Mouse (Mus musculus) embryonic facial prominence, embryonic 14.5 days (tissue): ENCODE data around the gene Apba3. TPM values are rescaled to one million over a fixed set of nuclear protein-coding genes. Genes with fewer than 3 reads are reported as not detected.

Experiments used
- ATAC-seq: fragments of 200-750 bp; cut with Nextera tagmentation; 2 replicates; pipeline ENCODE4 v1.8.0; 2017; ENCODE audit warnings: low read depth, moderate number of reproducible peaks, moderate TSS enrichment
- DNase-seq: peaks from one replicate; pipeline ENCODE4 v3.0.0-alpha.2; 2015; ENCODE audit warnings: low spot score
- H3K27ac ChIP-seq: fragments of 300-500 bp; sonication (generic); replicated peaks from 2 replicates; pipeline ENCODE4 v1.5.1; 2014; ENCODE audit warnings: low read depth, mild to moderate bottlenecking, low read length, moderate library complexity
- H3K27me3 ChIP-seq: fragments of 300-500 bp; sonication (generic); replicated peaks from 2 replicates; pipeline ENCODE4 v1.6.1; 2014; ENCODE audit warnings: low read length; ENCODE audit not compliant: control insufficient read depth, insufficient read depth
- H3K36me3 ChIP-seq: fragments of 300-500 bp; sonication (generic); 2 replicates; pipeline ENCODE4 v1.6.1; 2014; ENCODE audit warnings: low read length, mixed read lengths; ENCODE audit not compliant: control insufficient read depth, insufficient read depth
- H3K4me1 ChIP-seq: fragments of 300-500 bp; sonication (generic); 2 replicates; pipeline ENCODE4 v1.6.1; 2014; ENCODE audit warnings: antibody characterized with exemption, low read length; ENCODE audit not compliant: control insufficient read depth, insufficient read depth
- H3K4me2 ChIP-seq: fragments of 300-500 bp; sonication (generic); 2 replicates; pipeline ENCODE4 v1.6.1; 2014; ENCODE audit warnings: low read depth, mild to moderate bottlenecking, low read length, moderate library complexity, mixed read lengths
- H3K4me3 ChIP-seq: fragments of 300-500 bp; sonication (generic); 2 replicates; pipeline ENCODE4 v1.5.1; 2014; ENCODE audit warnings: low read depth, mild to moderate bottlenecking, low read length
- H3K9ac ChIP-seq: fragments of 300-500 bp; sonication (generic); 2 replicates; pipeline ENCODE4 v1.6.1; 2014; ENCODE audit warnings: low read depth, mild to moderate bottlenecking, low read length, moderate library complexity, mixed read lengths
- H3K9me3 ChIP-seq: fragments of 300-500 bp; sonication (generic); 2 replicates; pipeline ENCODE4 v1.6.1; 2016; ENCODE audit warnings: low read length; ENCODE audit not compliant: control insufficient read depth
- WGBS: fragments of 180-500 bp; shearing (Covaris S2); extraction: QIAGEN DNeasy Blood & Tissue Kit; methylation state at CpG from one replicate; pipeline ENCODE4 v1.1.7; 2014; 5-methylcytosine and 5-hydroxymethylcytosine counted together
- polyA plus RNA-seq: library from polyadenylated mRNA; unstranded; fragments of >200 nt; fragmentation: Nextera tagmentation; extraction: Ambion mirVana; gene quantifications from 2 replicates; pipeline ENCODE4 v1.2.1, GENCODE M21; 2014

Gene Apba3
- polyA plus RNA-seq, 1 experiment from 2014 or later = 61.4 TPM

DNA sequence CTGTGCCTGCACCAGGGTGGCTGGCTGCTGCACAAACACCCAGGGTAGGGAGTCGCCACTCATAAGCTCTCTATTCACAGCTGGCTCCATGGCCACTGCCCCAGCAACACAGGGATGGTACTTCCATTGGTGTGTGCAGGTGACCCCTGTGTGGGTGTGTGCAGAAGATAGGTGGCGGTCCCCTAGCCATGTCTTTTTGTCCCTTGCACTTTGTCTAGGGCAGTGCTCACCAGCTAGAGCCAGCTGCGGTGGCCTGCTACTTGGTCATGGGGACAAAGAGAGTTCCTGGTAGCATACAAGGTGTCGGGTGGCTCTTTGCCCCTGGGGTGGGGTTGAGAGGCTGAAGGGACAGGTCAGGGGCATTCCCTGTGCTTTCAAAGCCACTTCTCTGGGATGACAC is 22.6 kb upstream of the Apba3 start:
- no peaks in the 10 kb centered on the region for H3K36me3 ChIP-seq
- no peak overlapping the region for H3K27ac ChIP-seq
- H3K4me3 ChIP-seq = no peak overlapping the region
- H3K27me3 ChIP-seq = peaks cover 22% of the 10 kb centered on the region
- ATAC-seq = no peak
- H3K4me2 ChIP-seq = no peak overlapping the region
- H3K9ac ChIP-seq = no peak overlapping the region
- no peak for DNase-seq
- H3K4me1 ChIP-seq = no peaks in the 10 kb centered on the region
- no peaks in the 10 kb centered on the region for H3K9me3 ChIP-seq
- 61% methylated on average over 4 of the region's 4 CpGs for WGBS

DNA sequence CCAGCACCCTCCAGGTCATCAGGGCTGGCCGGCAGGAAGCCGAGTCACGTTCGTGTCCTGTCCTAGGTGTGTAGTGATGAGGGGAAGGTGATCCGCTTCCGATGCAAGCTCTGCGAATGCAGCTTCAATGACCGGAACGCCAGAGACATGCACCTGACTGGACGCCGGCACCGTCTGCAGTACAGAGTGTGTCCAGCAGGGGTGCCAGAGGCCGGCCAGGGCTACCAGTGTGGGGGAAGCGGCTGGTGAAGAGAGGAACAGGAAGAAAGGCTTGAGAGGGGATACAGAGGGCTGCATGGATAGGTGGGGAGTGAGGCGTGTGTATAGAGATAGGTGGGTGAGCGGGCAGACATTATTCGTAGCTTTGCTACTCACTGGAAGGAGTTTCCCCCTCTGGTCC is 22.2 kb upstream of the Apba3 start:
- H3K27me3 ChIP-seq = peaks cover 17% of the 10 kb centered on the region
- no peak overlapping the region for H3K9ac ChIP-seq
- WGBS = 9% methylated on average over 17 of the region's 17 CpGs
- H3K4me1 ChIP-seq = no peaks in the 10 kb centered on the region
- no peak overlapping the region for H3K4me2 ChIP-seq
- H3K4me3 ChIP-seq = no peak overlapping the region
- H3K9me3 ChIP-seq = no peaks in the 10 kb centered on the region
- H3K27ac ChIP-seq = no peak overlapping the region
- H3K36me3 ChIP-seq = no peaks in the 10 kb centered on the region
- DNase-seq (no peak), ATAC-seq (peak; percentile 64)

DNA sequence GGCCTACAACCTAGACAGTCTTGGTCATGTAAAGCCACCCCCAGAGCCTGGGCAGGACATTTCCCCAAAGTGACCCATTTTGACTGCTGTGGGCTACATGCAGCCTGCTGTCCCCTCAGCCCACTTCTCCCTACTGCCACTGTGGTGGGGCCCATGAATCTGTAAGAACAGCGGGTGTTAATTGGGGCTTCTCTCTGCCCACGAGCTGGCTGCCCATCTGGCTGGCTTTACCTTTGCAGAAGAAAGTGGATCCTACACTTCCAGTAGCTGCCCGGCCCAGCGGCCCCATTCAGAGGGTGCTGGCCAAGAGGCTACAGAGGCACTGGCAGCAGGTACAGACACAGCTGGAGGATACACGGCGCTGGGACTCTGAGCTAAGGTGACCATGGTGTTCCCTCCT is 21.6 kb upstream of the Apba3 start:
- Histone ChIP-seq H3K9me3 (no peaks in the 10 kb centered on the region), H3K27ac (no peak overlapping the region), H3K36me3 (0 out of 2 replicates have a peak, but pooled peaks cover 3% of the 10 kb centered on the region), H3K4me1 (no peaks in the 10 kb centered on the region), H3K27me3 (peaks cover 11% of the 10 kb centered on the region), H3K9ac (no peak overlapping the region), H3K4me2 (no peak overlapping the region), H3K4me3 (no peak overlapping the region)
- DNase-seq (no peak), ATAC-seq (no peak)
- 88% methylated on average over 6 of the region's 6 CpGs for WGBS

DNA sequence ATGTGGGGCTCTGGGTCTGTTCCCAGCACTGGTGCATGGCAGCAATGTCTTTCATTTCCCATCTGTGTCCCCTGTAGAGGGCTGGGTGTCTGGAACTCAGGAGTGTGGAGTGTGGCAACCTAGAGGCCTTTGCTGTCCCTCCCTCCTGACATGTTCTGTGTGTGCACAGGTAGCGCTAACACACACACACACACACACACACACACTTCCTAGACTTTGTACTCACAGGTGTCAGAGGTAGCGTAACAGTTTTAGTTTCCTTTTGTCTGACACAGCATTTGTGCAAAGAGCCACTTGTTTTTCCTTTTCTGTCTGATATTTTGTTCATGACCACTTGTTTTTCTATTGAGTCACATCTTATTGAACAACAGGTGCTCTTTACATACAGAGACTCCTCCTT is 19.0 kb upstream of the Apba3 start:
- Histone ChIP-seq H3K36me3 (0 out of 2 replicates have a peak, but pooled peaks cover 6% of the 10 kb centered on the region), H3K9ac (no peak overlapping the region), H3K27ac (no peak overlapping the region), H3K27me3 (peaks cover 19% of the 10 kb centered on the region), H3K9me3 (no peaks in the 10 kb centered on the region), H3K4me1 (peaks cover 1% of the 10 kb centered on the region; the same call in 1 of the 2 replicates), H3K4me3 (no peak overlapping the region), H3K4me2 (no peak overlapping the region)
- ATAC-seq (no peak), DNase-seq (no peak)
- WGBS = 94% methylated on average over 2 of the region's 2 CpGs

DNA sequence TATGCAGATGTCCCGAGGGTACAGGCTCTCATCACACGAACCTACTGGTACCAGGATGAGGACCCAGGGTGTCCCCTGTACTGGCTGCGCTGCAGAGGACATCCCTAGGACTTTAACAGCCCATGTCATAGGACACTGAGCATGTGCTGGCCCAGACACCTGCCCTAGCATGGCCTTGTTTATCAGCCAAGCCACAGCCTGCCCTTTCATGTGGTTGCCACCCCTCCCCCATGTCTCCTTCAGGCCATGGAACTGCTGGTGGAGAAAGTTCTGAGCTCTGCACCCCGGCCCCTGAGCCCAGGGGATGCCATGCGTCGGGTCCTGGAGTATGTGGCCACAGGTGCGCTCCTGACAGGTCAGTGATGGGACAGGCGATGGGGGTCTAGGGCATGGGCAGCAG is 17.3 kb upstream of the Apba3 start:
- no peak for DNase-seq
- no peak for ATAC-seq
- Histone ChIP-seq H3K36me3 (0 out of 2 replicates have a peak, but pooled peaks cover 6% of the 10 kb centered on the region), H3K27ac (no peak overlapping the region), H3K27me3 (peaks cover 36% of the 10 kb centered on the region), H3K4me2 (no peak overlapping the region), H3K9me3 (no peaks in the 10 kb centered on the region), H3K4me1 (peaks cover 5% of the 10 kb centered on the region; the same call in 1 of the 2 replicates), H3K9ac (no peak overlapping the region), H3K4me3 (no peak overlapping the region)
- WGBS = 87% methylated on average over 8 of the region's 8 CpGs

DNA sequence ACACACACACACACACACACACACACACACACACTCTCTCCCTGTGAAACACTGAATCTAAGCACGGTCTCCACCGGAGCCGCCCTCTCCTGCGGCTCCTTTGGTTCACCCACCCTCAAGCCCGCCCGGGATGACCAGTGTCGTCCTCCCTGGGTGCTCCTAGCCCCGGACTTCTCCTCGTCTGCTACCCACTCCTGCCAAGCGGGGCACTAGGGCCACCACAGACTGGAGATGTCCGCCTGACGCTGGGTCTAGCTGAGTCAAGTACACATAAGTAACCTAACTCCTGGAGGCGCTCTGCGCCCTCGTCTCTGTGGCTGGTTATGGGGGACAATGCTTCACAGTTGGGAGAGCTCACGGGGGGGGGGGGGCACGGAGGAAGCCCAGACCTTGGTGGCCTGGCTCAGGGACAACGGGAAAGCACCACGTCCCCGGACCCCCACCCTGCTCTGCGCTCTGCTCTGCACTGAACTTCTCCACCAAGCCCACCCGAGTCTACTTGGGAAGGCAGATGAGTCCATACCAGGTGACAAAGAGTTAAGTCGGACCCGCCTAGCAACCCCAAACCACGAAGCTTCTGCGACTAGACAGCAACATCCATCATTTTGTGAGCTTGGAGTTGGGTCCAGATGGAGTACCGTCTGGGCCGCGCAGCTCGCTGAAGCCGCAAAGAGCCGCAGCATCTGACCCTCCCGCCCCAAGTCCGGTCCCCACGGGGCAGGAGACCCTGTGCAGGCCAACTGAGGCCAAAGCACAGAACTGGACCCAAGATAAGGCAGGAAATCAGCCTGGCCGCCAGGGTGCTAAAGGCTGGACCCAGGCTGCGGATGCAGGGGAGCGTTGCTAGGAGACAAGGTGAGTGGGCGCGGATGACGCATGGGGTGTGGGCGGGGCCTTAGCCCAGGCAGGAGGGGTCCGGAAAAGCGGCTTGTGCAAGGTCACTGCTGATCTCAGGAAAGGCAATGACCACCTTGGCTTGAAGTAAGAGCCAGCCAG is 14.0 kb upstream of the Apba3 start, which contains the start of gene Matk:
Gene Matk, plus strand, starts transcription at position 512 of the 996 bp plus-strand sequence.
- H3K27ac ChIP-seq = no peak within 1 kb of the TSS

DNA sequence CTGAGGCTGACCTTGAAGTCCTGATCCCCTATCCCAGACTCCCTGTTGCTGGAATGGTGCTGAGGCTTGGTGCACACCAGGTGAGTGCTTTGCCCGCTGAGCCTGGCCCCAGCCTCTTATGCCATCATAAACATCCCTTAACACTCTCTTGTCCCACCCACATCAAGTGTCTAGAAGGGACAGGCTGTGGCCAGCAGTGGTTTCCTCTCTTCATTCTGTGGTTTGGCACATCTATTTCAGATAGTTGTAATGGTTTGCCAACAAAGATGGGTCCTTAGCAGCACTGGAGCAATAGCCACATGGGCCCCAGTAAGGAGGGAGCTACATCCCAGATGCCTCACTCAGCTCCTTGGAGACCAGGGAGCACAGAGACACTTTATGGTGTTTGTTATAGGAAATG is 11.9 kb upstream of the Apba3 start:
- ATAC-seq = no peak
- Histone ChIP-seq H3K4me1 (peaks cover 5% of the 10 kb centered on the region; the same call in 1 of the 2 replicates), H3K4me3 (no peak overlapping the region), H3K36me3 (0 out of 2 replicates have a peak, but pooled peaks cover 6% of the 10 kb centered on the region), H3K9ac (no peak overlapping the region), H3K27me3 (peaks cover 80% of the 10 kb centered on the region), H3K9me3 (no peaks in the 10 kb centered on the region), H3K27ac (no peak overlapping the region), H3K4me2 (no peak overlapping the region)
- no peak for DNase-seq
- 33% methylated on average over 1 of the region's 1 CpGs for WGBS

More for the DNA sequence above, 14.0 kb upstream of the Apba3 start, which contains the start of gene Matk:
- DNase-seq = peak; percentile 57
- Histone ChIP-seq H3K4me1 (peaks cover 5% of the 10 kb centered on the region; the same call in 1 of the 2 replicates), H3K36me3 (0 out of 2 replicates have a peak, but pooled peaks cover 6% of the 10 kb centered on the region), H3K27me3 (peaks cover 58% of the 10 kb centered on the region), H3K9ac (peak within 1 kb of the TSS; percentile 26; the same call in 1 of the 2 replicates), H3K4me3 (peak within 1 kb of the TSS; percentile 20; the same call in 1 of the 2 replicates), H3K4me2 (peak within 1 kb of the TSS; percentile 42), H3K9me3 (no peaks in the 10 kb centered on the region)
- ATAC-seq = peak; percentile 54
- 8% methylated on average over 39 of the region's 44 CpGs for WGBS

DNA sequence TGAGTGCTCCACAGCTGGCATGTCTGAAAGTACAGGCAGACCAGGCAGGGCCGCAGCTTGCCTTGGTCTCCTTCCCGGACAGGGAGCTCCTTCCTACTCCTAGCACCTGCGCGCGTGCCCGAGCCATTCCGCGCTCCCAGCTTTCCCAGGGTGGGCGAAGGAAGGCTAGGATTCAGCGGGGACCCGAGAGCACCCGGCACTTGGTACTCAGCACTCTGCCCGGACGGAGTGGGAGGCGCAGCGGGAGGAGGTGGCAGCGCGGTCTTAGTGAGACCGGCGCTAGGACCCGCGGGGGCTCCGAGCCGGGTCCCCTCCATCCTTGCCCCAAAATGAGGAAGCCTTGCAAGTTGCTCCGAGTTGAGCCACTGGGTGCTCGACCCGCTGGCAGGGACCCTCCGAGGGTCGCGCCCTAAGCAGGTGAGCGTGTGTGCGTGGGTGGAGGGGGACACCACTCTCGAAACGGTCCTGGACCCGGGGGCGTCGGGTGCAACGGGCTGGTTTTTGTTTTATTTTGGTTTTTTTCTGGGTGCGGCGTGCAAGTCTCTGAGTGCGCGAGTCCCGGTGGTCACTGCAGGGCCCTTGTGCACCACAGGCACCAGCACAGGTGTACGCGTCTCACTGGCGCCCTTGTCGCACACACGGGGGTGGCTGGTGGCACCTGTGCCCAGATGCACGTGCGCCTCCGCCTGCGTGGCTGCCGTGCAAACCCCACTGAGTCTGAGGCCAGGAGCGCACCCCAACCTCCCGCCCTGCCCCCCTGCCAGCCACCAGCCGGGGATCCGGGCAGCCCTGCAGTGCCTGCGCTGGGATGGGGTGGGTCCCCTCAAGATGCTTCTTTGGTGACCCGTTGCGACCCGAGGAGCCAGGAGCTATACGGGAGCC is 9.4 kb upstream of the Apba3 start:
- H3K36me3 ChIP-seq = 0 out of 2 replicates have a peak, but pooled peaks cover 4% of the 10 kb centered on the region
- peaks cover 5% of the 10 kb centered on the region; the same call in 1 of the 2 replicates for H3K4me1 ChIP-seq
- H3K9ac ChIP-seq = peak overlapping the region; percentile 60
- H3K27ac ChIP-seq = no peak overlapping the region
- DNase-seq (no peak), ATAC-seq (no peak)
- peak overlapping the region; percentile 43 for H3K4me3 ChIP-seq
- H3K9me3 ChIP-seq = peaks cover 6% of the 10 kb centered on the region; the same call in 1 of the 2 replicates
- peak overlapping the region; percentile 83 for H3K4me2 ChIP-seq
- WGBS = 2% methylated on average over 56 of the region's 62 CpGs
- H3K27me3 ChIP-seq = peaks cover 69% of the 10 kb centered on the region
